Mouse (Mus musculus): Measurements from ENCODE around the gene Stxbp4. TPM values are rescaled to one million over a fixed set of nuclear protein-coding genes. Genes with fewer than 3 reads are reported as not detected.

Gene Stxbp4
- polyA plus RNA-seq, 1 experiment from 2014 or later: 21.4 TPM

DNA sequence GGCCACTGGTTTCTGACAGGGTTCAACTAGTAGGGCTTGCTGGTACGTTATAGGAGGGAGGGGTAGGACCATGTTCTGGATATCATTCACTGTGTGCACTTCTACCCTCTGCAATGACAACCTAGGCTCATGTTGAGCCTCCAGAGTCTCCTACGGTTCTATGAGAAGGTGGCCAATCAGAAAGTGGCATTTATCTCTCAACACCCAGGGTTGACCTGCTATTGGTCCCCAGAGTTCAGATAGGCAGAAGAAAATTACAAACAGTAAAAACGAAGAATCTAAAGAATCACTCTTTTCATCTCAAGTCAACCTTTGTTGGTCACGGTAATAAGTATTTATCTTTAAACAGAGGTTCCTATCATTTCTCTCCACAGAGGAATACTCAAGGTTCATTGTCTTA is 29.0 kb upstream of the Stxbp4 start:
- Histone ChIP-seq H3K4me1 (peaks cover 28% of the 10 kb centered on the region), H3K36me3 (replicated peaks) (no peaks in the 10 kb centered on the region), H3K4me3 (no peak overlapping the region), H3K27me3 (replicated peaks) (no peaks in the 10 kb centered on the region), H3K9me3 (no peaks in the 10 kb centered on the region), H3K4me2 (no peak overlapping the region), H3K27ac (no peak overlapping the region), H3K9ac (no peak overlapping the region)
- WGBS: 92% methylated on average over 4 of the region's 4 CpGs
- ATAC-seq (replicated peaks): no peak

DNA sequence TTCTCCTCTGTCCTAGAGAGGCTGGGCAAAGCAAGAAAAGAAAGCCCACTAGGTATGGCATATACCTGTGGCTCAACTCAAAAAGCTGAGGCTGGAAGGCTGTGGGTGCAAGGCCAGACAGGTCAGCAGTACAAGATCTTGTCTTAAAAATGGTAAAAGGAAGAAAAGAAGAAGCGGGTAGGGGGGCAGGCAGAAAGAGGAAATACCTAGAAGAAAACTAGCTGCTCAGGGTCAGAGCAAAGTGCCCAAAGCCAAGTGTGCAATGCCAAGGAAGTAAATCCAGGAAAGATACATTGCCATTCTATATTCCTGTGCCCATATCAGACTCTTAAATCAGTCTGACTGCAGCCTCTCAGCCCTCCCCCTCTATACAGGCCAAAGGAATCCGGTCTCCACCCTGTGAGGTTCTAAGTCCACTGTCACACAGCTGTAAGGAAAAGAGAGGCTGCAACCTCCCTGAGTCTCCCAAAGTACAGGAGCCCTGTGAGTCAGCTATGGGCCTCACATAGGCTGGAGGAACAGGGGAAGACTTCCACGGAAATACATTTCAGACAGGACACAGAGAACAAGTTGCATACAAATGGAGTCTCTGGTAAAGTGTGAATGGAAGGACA is 28.4 kb upstream of the Stxbp4 start:
- H3K27ac ChIP-seq: no peak overlapping the region
- no peaks in the 10 kb centered on the region for H3K36me3 ChIP-seq (replicated peaks)
- no peak overlapping the region for H3K9ac ChIP-seq
- no peaks in the 10 kb centered on the region for H3K27me3 ChIP-seq (replicated peaks)
- ATAC-seq (replicated peaks): no peak
- peaks cover 28% of the 10 kb centered on the region for H3K4me1 ChIP-seq
- no peak overlapping the region for H3K4me3 ChIP-seq
- WGBS: 72% methylated on average over 3 of the region's 3 CpGs
- H3K9me3 ChIP-seq: no peaks in the 10 kb centered on the region
- H3K4me2 ChIP-seq: no peak overlapping the region

DNA sequence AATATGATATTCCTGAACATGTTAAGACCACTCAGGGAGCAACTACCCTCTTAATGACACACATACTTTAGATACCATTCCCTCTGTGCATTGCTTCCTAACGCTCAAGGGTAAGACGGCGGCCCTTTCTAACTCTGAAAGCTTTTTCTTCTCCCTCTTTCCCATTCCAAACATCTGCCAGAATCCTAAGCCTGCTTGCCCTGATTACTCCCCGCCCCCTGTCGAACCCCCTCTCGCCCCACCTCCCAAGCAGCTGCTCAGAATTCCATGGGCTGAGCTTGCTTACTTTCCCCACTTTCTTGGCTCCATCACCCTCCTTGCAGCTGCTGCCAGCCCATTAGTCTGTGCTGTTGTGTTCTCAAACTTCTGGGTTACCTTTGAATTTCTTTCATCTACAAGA is 27.3 kb upstream of the Stxbp4 start:
- ATAC-seq (replicated peaks): no peak
- Histone ChIP-seq H3K27ac (0 out of 2 replicates have a peak overlapping the region, but pooled peaks have one; percentile 45), H3K36me3 (replicated peaks) (no peaks in the 10 kb centered on the region), H3K9ac (no peak overlapping the region), H3K27me3 (replicated peaks) (no peaks in the 10 kb centered on the region), H3K9me3 (no peaks in the 10 kb centered on the region), H3K4me1 (peaks cover 28% of the 10 kb centered on the region), H3K4me3 (no peak overlapping the region), H3K4me2 (no peak overlapping the region)
- 10% methylated on average over 6 of the region's 6 CpGs for WGBS

DNA sequence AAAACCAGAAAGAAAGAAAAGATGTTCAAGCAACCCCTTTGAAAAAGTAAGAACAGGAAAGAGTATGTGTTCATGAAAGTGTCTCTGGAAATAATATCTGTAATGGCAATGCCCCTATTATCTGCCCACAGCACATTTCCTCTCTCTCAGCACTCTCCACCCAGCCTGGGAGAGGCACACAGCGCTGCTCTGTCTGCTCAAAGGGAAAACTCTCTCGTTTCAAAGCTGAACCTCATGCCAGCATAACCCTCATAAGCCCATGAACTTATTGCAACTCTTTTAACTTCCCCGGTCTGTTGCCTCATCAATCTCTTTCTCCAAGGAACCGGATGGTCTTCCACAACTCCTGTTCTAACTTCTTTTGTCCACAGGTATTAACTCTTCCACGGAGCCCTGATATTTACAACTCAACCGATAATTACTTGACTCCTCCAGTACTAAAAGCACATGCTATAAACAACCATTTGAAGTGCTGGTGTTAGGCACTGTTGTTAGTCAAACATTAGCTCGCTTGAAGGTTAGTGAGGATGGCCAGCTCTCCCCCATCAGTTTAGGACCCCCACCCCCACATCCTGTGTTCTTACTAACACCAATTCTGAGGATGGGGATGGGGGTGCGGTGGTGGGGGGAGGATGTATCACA is 26.6 kb upstream of the Stxbp4 start:
- peaks cover 28% of the 10 kb centered on the region for H3K4me1 ChIP-seq
- no peaks in the 10 kb centered on the region for H3K9me3 ChIP-seq
- no peak overlapping the region for H3K9ac ChIP-seq
- no peak overlapping the region for H3K4me3 ChIP-seq
- H3K27ac ChIP-seq: peak overlapping the region; percentile 45; the same call in 1 of the 2 replicates
- H3K36me3 ChIP-seq (replicated peaks): no peaks in the 10 kb centered on the region
- H3K27me3 ChIP-seq (replicated peaks): no peaks in the 10 kb centered on the region
- 0 out of 2 replicates have a peak, but pooled peaks have one; percentile 6 for ATAC-seq (replicated peaks)
- 32% methylated on average over 8 of the region's 8 CpGs for WGBS
- no peak overlapping the region for H3K4me2 ChIP-seq

DNA sequence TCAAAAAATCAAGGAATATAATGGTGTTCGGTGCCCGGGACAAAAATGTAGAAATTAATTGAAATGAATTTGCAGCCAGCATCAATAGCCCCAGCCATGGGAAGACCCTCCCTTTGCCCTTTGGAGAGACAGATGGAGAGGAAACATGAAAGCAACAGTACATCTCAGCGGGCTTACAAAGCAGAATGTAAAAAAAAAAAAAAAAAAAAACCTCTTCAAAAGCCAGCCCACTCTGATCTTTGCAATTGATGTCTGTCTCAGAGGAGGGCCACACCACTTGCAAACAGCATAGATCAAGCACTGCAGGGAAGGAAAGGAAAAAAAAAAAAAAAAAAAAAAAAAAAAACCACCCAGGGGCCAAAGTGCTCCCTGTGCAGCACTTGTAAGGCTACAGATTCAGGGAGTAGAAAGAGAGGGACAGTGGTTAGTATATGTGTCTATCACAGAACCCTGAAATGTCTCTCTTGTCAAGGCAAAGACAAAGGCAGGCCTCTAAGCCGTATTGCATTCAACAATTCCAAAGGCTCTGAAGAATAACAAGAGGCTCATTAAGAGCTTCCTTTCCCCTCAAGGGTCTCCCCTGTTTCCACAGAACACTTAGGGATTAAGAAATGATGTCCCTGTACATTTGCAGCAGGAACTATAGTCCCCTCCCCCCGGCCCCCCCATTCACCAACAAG is 25.9 kb upstream of the Stxbp4 start:
- Histone ChIP-seq H3K9ac (no peak overlapping the region), H3K27ac (peak overlapping the region; percentile 45; the same call in 1 of the 2 replicates), H3K36me3 (replicated peaks) (no peaks in the 10 kb centered on the region), H3K27me3 (replicated peaks) (no peaks in the 10 kb centered on the region), H3K4me3 (no peak overlapping the region), H3K4me1 (peaks cover 28% of the 10 kb centered on the region), H3K9me3 (no peaks in the 10 kb centered on the region), H3K4me2 (no peak overlapping the region)
- peak; percentile 75 for ATAC-seq (replicated peaks)
- 15% methylated on average over 5 of the region's 5 CpGs for WGBS

DNA sequence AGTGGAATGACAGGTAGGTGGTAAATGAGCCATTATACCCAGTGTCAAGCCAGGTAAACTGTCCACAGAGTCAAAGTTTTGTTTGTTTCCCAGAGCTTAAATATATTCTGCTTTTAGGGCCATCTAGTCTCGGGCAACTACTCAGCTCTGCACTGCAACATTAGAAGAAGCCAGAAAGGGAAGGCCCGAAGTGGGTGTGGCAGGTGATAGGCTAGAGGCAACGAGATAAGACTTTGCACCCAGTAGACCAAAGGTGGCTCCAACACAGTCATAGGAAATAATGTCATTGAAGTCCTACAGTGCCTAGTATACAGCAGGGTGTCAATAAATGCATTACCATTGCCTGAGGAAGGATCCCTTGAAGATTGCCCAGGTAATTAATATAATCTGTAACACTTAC is 25.2 kb upstream of the Stxbp4 start:
- no peak overlapping the region for H3K4me3 ChIP-seq
- peak overlapping the region; percentile 45 for H3K27ac ChIP-seq
- H3K27me3 ChIP-seq (replicated peaks): no peaks in the 10 kb centered on the region
- no peak overlapping the region for H3K9ac ChIP-seq
- H3K9me3 ChIP-seq: no peaks in the 10 kb centered on the region
- ATAC-seq (replicated peaks): 0 out of 2 replicates have a peak, but pooled peaks have one; percentile 6
- H3K36me3 ChIP-seq (replicated peaks): no peaks in the 10 kb centered on the region
- peaks cover 28% of the 10 kb centered on the region for H3K4me1 ChIP-seq
- H3K4me2 ChIP-seq: no peak overlapping the region
- WGBS: 80% methylated on average over 3 of the region's 3 CpGs

DNA sequence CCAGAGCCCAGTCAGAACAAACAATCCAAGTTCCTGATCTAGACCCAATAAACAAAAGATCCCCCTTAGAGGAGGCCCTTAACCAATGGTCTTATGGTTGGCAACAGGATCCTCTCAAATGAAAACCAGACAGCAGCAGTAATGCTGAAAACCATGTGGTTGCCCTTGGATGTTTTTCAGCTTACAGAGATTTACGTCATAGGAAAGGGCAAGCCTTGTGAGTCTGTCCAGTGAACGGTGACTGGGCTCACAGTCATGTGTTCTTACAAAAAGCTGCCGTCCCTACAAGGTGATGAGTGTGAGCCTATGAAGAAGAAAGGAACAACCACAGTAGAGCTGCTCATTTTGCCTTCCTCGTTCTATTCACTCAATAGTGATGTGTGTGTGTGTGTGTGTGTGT is 22.8 kb upstream of the Stxbp4 start:
- no peak for ATAC-seq (replicated peaks)
- 93% methylated on average over 4 of the region's 4 CpGs for WGBS
- Histone ChIP-seq H3K27ac (no peak overlapping the region), H3K9me3 (no peaks in the 10 kb centered on the region), H3K4me2 (no peak overlapping the region), H3K9ac (no peak overlapping the region), H3K36me3 (replicated peaks) (peaks cover 6% of the 10 kb centered on the region; the same call in 1 of the 2 replicates), H3K4me3 (no peak overlapping the region), H3K27me3 (replicated peaks) (no peaks in the 10 kb centered on the region), H3K4me1 (peaks cover 25% of the 10 kb centered on the region)

DNA sequence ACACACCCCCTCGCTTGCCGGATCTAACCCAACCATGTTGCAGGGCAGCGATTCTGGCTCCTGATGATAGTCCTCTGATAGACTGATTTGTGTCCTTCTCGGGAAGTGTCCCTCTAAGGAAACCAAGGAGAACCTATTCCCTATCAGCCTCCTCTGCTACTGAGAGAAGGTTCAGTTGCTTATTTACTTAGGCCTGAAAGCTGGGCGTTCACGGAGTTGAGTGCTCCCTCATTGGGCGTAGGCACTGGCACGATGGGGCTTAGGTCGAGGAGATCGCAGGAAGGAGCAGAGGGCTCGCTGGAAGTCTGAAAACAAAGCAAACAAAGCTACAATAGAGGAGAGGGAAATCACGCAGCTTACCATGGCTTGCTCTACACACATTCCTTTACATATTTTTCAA is 19.6 kb upstream of the Stxbp4 start:
- no peak overlapping the region for H3K9ac ChIP-seq
- H3K4me2 ChIP-seq: no peak overlapping the region
- no peak for ATAC-seq (replicated peaks)
- no peaks in the 10 kb centered on the region for H3K9me3 ChIP-seq
- no peak overlapping the region for H3K27ac ChIP-seq
- H3K36me3 ChIP-seq (replicated peaks): peaks cover 6% of the 10 kb centered on the region; the same call in 1 of the 2 replicates
- WGBS: 86% methylated on average over 12 of the region's 12 CpGs
- no peaks in the 10 kb centered on the region for H3K27me3 ChIP-seq (replicated peaks)
- H3K4me1 ChIP-seq: no peaks in the 10 kb centered on the region
- H3K4me3 ChIP-seq: no peak overlapping the region

DNA sequence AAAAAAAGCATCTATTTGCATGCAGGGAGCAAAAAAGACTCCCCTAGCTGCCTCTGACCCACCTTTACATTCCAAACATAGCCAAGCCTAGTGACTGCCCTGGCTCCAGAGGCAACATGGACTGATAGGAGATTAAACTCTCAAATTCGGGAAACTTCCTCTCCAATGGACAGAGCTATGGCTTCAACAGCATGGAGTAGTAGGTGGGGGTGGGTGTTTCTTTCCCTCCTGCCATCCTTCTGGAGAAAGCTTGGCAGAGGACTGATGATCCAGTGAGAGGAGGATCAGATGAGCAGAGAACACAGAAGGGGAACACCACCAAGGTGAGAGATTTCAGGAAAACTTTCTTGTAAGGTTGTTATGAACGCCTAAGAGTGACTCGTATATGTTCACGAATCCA is 14.7 kb upstream of the Stxbp4 start:
- peaks cover 19% of the 10 kb centered on the region for H3K36me3 ChIP-seq (replicated peaks)
- H3K9me3 ChIP-seq: no peaks in the 10 kb centered on the region
- no peak overlapping the region for H3K9ac ChIP-seq
- WGBS: 90% methylated on average over 4 of the region's 4 CpGs
- H3K4me2 ChIP-seq: no peak overlapping the region
- H3K4me1 ChIP-seq: no peaks in the 10 kb centered on the region
- no peak overlapping the region for H3K4me3 ChIP-seq
- no peak overlapping the region for H3K27ac ChIP-seq
- ATAC-seq (replicated peaks): no peak
- no peaks in the 10 kb centered on the region for H3K27me3 ChIP-seq (replicated peaks)

DNA sequence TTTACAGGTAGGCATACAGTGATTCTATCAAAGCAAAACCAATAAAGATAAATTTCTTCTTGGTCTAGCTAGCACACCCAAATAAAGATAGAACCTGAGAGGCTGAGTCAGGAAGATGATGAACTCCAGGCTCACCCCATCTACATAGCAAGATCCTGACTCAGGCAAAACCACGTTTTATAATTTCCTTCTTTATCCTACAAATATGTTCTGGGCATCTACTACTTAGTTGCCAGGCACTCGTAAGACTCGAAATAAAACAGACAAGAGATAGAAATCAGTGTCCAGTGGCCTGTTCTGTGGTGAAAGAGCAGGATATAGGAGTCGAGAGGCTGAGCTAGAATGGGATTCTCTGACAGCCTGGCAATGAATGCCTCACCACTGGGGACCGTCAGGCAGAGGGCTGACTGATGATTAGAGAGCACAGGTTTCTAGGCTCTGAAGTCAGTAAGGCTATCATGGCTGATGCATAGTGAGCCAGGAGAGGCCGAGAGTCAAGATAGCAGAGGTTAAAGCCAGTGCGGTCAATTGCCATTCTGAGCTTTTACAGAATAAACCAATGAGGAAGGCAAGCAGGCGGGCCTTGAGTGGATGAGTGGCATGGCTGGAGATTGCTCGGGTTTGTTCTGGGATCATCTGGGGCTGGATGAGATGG is 12.5 kb upstream of the Stxbp4 start:
- Histone ChIP-seq H3K9ac (no peak overlapping the region), H3K4me3 (no peak overlapping the region), H3K9me3 (no peaks in the 10 kb centered on the region), H3K27ac (no peak overlapping the region), H3K4me2 (no peak overlapping the region), H3K36me3 (replicated peaks) (peaks cover 25% of the 10 kb centered on the region), H3K27me3 (replicated peaks) (no peaks in the 10 kb centered on the region), H3K4me1 (no peaks in the 10 kb centered on the region)
- 80% methylated on average over 9 of the region's 9 CpGs for WGBS
- no peak for ATAC-seq (replicated peaks)

DNA sequence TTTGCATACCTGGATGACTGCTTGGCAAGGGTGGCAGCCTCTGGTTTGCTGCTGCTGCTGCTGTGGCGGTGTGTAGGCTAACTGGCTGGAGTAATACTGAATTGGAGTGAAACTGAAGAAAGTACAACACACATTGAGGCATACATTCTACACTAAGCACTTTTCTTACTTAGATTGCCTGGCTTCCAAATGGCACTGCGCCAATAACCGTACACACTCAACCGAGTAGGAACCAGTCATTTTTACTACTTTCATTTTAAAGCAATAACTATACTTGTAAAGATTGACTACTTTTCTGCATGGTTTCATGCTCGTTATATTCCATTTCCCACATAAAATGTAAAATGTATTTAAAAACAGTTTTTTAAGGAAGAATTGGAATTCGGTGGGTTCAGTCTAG is 11.9 kb upstream of the Stxbp4 start:
- no peak overlapping the region for H3K9ac ChIP-seq
- H3K4me2 ChIP-seq: no peak overlapping the region
- 92% methylated on average over 6 of the region's 6 CpGs for WGBS
- H3K4me3 ChIP-seq: no peak overlapping the region
- no peak overlapping the region for H3K27ac ChIP-seq
- no peaks in the 10 kb centered on the region for H3K9me3 ChIP-seq
- H3K27me3 ChIP-seq (replicated peaks): no peaks in the 10 kb centered on the region
- ATAC-seq (replicated peaks): no peak
- H3K4me1 ChIP-seq: no peaks in the 10 kb centered on the region
- peaks cover 31% of the 10 kb centered on the region for H3K36me3 ChIP-seq (replicated peaks)

DNA sequence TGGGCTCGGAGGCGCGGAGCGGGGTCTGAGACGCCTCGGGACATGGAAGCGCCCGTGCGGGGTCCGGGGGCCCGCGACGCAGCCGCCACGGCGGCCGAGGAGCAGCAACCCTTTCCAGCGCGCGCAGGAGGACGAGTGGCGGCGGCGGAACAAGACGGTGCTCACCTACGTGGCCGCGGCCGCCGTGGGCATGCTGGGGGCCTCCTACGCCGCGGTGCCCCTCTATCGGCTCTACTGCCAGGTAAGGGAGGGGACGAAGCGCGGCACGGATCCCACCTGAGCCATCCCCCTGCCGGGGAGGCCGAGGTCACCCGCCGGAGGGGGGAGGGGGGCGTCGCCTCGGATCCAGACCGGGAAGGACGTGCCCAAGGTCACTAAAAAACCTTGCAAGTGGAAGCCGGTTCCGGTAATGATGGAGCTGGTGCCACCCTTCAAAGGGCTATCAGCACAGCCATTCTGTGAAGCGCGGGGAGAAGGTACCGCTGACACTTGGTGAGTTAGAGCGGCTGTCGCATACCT is 487 bp upstream of the Stxbp4 start:
- Histone ChIP-seq H3K36me3 (replicated peaks) (no peaks in the 10 kb centered on the region; the same call in 1 of the 2 replicates), H3K4me2 (peak overlapping the region; percentile 59), H3K9ac (peak overlapping the region; percentile 94), H3K27me3 (replicated peaks) (no peaks in the 10 kb centered on the region), H3K4me1 (peaks cover 33% of the 10 kb centered on the region), H3K27ac (peak overlapping the region; percentile 96), H3K9me3 (no peaks in the 10 kb centered on the region), H3K4me3 (peak overlapping the region; percentile 82)
- 0% methylated on average over 52 of the region's 54 CpGs for WGBS
- ATAC-seq (replicated peaks): peak; percentile 79
